Mouse (Mus musculus) heart, postnatal 0 days (tissue): ENCODE measurements around the gene Prrxl1.

Source experiments
- CTCF ChIP-seq: IDR thresholded peaks from 2 replicates; pipeline ENCODE4 v1.5.1; 2016; ENCODE audit warnings: antibody characterized with exemption, control low read depth, low read depth
- EP300 ChIP-seq: IDR thresholded peaks from 2 replicates; pipeline ENCODE4 v1.6.1; 2016; ENCODE audit warnings: antibody characterized with exemption, low read depth

GRCm38 (mm10) chr14:32605508-32605907 lies 6.3 kb downstream of the Prrxl1 start:
- TF ChIP-seq CTCF, result no peak
- no peak for TF ChIP-seq EP300
